Mouse (Mus musculus): Measurements from ENCODE around the gene Hrasls5.

The Hrasls5 gene

DNA sequence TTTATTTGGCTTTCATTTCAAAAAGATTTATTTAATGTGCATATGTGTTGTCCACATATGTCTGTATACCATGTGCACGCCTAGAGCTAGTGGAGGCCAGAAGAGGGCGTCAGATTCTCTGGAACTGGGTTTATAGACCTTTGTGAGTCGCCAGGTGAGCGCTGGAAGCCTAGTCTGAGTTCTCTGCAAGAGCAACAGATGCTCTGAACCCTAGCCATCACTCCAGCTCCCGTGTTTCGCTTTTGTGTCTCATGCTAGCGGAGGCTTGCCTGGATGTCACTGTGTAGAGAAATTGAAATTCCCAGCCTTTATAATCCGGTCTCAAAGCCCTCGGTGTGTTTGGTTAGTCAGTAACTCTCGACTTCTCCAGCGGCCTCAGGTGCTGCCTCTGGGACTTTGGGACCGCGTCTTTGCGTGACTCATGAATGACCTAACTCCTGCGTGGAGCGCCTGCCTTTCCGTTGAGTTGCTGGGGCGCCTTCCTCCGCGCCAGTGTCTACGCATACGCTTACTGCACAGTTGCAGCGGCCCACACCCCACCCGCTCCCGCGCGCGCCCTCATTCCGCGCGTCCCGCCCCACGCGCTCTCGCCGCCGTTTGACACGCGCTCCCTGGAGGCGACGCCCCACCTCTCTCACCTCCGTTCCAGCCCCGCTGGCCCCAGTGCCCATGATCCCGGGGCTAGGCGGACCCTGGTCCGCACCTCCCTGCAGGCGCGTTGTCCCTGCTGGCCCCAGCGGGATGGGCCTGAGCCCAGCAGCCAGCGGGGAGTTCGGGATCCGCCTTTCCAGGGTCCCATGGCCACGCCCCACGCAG lies at the start of gene Hrasls5:
Gene Hrasls5, plus strand, starts transcription at position 600 of the 816 bp plus-strand sequence.
- in situ Hi-C loops (cut with MboI, MseI): no loop called here

- in situ Hi-C loops (cut with MboI, MseI): no loop called here
These were observed 49.7 kb upstream of the Hrasls5 start for GRCm38 (mm10) chr19:7562601-7563129.

DNA sequence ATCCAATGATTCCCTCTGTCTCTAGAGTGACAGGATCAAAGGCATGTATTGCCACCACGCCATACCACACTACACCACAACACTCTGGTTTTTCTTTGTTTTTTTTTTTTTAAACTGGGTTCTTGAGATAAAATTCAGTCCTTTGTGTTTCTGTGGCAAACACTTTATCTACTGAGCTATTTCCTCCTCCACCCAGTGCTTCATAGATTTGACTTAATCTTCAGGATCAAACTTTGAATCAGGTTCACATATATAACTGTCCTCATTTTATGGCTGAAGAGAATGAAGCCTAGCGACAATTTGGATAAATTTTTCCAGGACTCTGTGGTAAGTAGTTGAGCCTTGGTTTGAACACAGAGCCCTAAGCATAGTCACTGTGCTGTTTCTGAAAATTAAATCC lies 48.7 kb upstream of the Hrasls5 start:
- in situ Hi-C loops (cut with MboI, MseI): no loop called here

- in situ Hi-C loops (cut with MboI, MseI): no loop called here
These were observed 47.9 kb upstream of the Hrasls5 start for GRCm38 (mm10) chr19:7564457-7564856.

DNA sequence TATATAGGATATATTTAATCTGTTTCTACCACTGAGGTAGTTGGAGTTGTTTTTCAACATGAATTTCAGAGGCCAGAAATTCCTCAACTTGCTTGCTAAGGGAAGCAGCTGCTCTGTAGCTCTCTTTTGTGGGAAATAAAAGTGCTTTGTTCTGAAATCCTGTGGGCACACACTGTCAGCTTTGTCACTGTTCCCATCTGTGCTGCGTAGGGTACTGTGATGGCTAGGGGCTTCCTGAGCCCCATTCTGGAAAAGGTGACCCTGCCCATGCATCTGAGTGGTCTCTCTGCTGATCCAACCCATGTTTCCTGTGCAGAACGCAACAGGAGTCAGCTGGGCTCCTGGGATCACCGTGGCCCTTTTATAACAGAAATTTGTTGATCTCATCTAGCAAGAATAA lies 45.5 kb upstream of the Hrasls5 start:
- in situ Hi-C loops (cut with MboI, MseI): no loop called here

DNA sequence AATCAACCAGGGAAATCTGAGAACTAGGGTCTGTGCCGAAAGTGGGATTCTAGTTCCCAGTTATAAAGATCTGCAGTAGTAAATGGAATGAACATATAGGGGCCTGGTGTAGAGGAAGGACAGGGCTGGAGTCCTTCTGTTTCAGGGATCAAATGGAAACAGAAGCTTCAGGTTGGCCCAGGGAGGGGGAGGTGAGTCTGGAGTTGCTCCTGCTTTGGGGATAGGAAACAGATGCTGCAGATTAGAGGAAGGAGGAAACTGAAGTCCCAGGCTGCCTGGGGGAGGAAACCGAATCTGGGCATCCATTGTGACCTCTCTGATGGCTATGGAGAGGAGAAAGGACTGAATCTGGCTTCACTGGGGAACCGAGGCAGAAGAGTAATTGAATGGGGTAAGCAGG lies 44.0 kb upstream of the Hrasls5 start:
- in situ Hi-C loops (cut with MboI, MseI): no loop called here

- in situ Hi-C loops (cut with MboI, MseI): no loop called here
These were observed 42.7 kb upstream of the Hrasls5 start for GRCm38 (mm10) chr19:7569650-7570049.

- in situ Hi-C loops (cut with MboI, MseI): no loop called here
These were observed 36.2 kb upstream of the Hrasls5 start for GRCm38 (mm10) chr19:7576180-7576579.

DNA sequence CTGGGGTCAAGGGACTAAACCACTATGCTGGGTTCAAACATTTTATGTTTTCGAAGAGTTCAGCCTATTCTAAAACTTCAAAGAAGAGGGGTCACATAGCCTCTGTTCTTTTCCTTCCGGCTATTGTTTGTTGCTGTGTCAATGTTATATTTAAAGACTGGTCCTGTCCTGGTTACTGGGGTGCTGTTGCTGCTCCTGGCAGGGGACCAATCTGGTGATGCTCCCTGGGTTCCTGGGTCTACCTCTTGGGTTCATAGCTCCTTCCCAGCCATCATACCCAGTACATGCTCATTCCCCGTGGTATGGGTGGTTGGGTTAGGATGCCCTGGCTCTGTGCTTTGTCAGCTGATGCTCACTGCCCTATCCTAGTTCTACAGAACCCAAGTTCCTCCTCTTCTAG lies 34.6 kb upstream of the Hrasls5 start:
- in situ Hi-C loops (cut with MboI, MseI): no loop called here

- in situ Hi-C loops (cut with MboI, MseI): no loop called here
These were observed 31.3 kb upstream of the Hrasls5 start for GRCm38 (mm10) chr19:7581042-7581441.

DNA sequence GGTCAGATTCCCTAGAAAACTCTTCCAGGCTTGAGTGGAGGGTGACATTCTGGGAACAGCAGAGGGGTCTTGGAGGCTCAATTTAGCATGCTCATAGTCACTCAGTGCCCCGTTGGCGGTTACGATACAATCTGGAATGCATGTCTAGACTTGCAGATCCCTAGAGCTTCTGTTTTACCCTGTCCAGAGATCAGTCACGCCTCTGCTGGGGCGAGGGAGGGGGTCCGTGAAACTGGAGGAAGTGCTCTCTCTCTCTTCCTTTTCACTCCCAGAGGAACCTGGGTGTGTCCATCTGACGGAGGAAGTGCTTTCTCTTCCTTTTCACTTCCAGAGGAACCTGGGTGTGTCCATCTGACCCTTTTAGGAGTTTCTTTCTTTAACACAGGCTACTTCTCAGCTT lies 29.2 kb upstream of the Hrasls5 start:
- in situ Hi-C loops (cut with MboI, MseI): no loop called here

- in situ Hi-C loops (cut with MboI, MseI): no loop called here
These were observed 28.7 kb upstream of the Hrasls5 start for GRCm38 (mm10) chr19:7583599-7583998.

- in situ Hi-C loops (cut with MboI, MseI): no loop called here
These were observed 27.1 kb upstream of the Hrasls5 start for GRCm38 (mm10) chr19:7585279-7585678.

- in situ Hi-C loops (cut with MboI, MseI): no loop called here
These were observed 26.6 kb upstream of the Hrasls5 start for GRCm38 (mm10) chr19:7585764-7586163.

DNA sequence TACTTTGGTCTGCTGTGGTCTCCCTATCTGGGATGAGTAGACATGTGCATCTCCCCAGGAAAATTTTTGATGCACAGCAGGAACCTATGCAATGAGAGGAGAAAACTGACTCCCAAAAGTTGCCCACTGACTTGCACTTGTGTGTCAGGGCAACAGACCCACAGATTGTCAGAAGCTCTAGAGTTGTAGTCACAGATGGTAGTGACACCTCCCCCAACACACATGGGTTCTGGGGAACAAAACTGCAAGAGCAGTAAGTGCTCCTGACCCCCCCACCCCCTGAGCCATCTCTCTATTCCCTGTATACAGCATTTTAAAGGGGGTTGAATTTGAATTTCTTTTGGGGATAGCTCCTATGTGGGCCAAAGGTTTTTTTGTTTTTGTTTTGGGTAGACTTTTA lies 21.5 kb upstream of the Hrasls5 start:
- in situ Hi-C loops (cut with MboI, MseI): no loop called here

GRCm38 (mm10) chr19:7592018-7592417 lies 20.3 kb upstream of the Hrasls5 start:
- in situ Hi-C loops (cut with MboI, MseI): no loop called here

- in situ Hi-C loops (cut with MboI, MseI): no loop called here
These were observed 16.8 kb upstream of the Hrasls5 start for GRCm38 (mm10) chr19:7595534-7595933.

- in situ Hi-C loops (cut with MboI, MseI): no loop called here
These were observed 13.9 kb upstream of the Hrasls5 start for GRCm38 (mm10) chr19:7598481-7598880.

DNA sequence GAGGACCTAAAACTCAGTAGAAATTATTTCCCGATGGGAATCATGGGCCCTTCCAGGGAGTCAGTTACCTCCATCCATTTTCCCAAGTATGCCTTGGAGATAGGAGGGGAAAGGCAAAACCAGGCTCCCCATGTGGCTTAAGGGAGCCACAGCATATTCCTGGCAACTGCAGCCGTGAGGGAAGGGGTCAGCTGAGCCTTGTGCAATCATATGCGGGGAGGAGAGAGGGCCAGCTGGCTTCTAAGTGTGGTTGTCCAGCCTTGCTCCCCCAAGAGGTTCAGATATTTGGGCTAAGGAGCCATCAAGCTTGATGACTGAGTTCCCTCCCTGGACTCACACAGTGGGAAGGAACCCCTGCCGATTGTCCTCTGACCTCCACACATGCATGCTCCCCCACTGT lies 10.8 kb upstream of the Hrasls5 start:
- in situ Hi-C loops (cut with MboI, MseI): loop anchor here (5.0 kb wide), 1 partner anchor 79 kb away; no protein-coding TSS in a partner anchor

DNA sequence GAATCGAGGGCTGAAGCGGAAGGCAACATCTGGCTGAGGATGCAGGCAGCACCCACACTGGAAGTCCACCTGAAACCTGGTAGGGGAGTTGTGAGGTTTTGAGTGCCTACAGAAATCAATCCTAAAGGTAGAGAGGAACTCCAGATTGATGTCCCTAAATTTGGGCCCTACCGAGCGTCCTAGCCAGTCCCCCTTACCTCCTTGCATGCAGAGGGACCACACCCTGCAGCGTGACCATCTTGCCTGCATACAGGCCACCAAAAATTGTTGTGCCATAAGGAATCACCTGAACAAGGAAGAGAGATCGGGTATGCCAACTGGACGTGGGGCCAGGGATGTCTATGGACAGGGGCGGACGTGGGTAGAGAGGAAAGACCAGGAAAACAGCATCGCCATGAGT lies 8.2 kb upstream of the Hrasls5 start:
- in situ Hi-C loops (cut with MboI, MseI): loop anchor here (5.0 kb wide), 1 partner anchor 82 kb away; no protein-coding TSS in a partner anchor

GRCm38 (mm10) chr19:7605013-7605412 lies 7.3 kb upstream of the Hrasls5 start:
- in situ Hi-C loops (cut with MboI, MseI): no loop called here

GRCm38 (mm10) chr19:7605930-7606783 lies 6.2 kb upstream of the Hrasls5 start:
- in situ Hi-C loops (cut with MboI, MseI): no loop called here

Measured in T-helper 1 cell (primary cell).